Mouse (Mus musculus) limb, embryonic 12.5 days (tissue): ENCODE measurements around the gene Rmdn3. TPM values are rescaled to one million over a fixed set of nuclear protein-coding genes. Genes with fewer than 3 reads are reported as not detected.

ENCODE experiments used
- ATAC-seq: fragments of 200-750 bp; cut with Nextera tagmentation; 2 replicates; pipeline ENCODE4 v1.8.0; 2017; ENCODE audit warnings: low read depth, moderate TSS enrichment; ENCODE audit not compliant: insufficient number of reproducible peaks, insufficient read depth, low FRiP score, low TSS enrichment
- H3K27ac ChIP-seq: fragments of 300-500 bp; sonication (generic); 2 replicates; pipeline ENCODE4 v1.5.1; 2016; ENCODE audit warnings: mild to moderate bottlenecking, moderate library complexity
- H3K27me3 ChIP-seq: fragments of 300-500 bp; sonication (generic); 2 replicates; pipeline ENCODE4 v1.6.1; 2016; ENCODE audit warnings: mild to moderate bottlenecking, moderate library complexity
- H3K36me3 ChIP-seq: fragments of 300-500 bp; sonication (generic); 2 replicates; pipeline ENCODE4 v1.6.1; 2016; ENCODE audit warnings: mild to moderate bottlenecking, moderate library complexity
- H3K4me1 ChIP-seq: fragments of 300-500 bp; sonication (generic); replicated peaks from 2 replicates; pipeline ENCODE4 v1.6.1; 2016
- H3K4me2 ChIP-seq: fragments of 300-500 bp; sonication (generic); 2 replicates; pipeline ENCODE4 v1.6.1; 2016; ENCODE audit warnings: mild to moderate bottlenecking, moderate library complexity
- H3K4me3 ChIP-seq: fragments of 300-500 bp; sonication (generic); replicated peaks from 2 replicates; pipeline ENCODE4 v1.5.1; 2016; ENCODE audit warnings: mild to moderate bottlenecking
- H3K9ac ChIP-seq: fragments of 300-500 bp; sonication (generic); replicated peaks from 2 replicates; pipeline ENCODE4 v1.6.1; 2016; ENCODE audit warnings: mild to moderate bottlenecking, moderate library complexity
- H3K9me3 ChIP-seq: fragments of 300-500 bp; sonication (generic); 2 replicates; pipeline ENCODE4 v1.6.1; 2016; ENCODE audit warnings: mild to moderate bottlenecking, moderate library complexity
- WGBS: fragments of 180-500 bp; shearing (Covaris S2); methylation state at CpG from one replicate; pipeline ENCODE4 v1.1.7; 2016; 5-methylcytosine and 5-hydroxymethylcytosine counted together
- polyA plus RNA-seq: library from polyadenylated mRNA; unstranded; fragments of >200 nt; fragmentation: Nextera tagmentation; extraction: Ambion mirVana; gene quantifications from 2 replicates; pipeline ENCODE4 v1.2.1, GENCODE M21; 2016

Rmdn3 gene
- polyA plus RNA-seq, 1 experiment from 2014 or later = 47.1 TPM

DNA sequence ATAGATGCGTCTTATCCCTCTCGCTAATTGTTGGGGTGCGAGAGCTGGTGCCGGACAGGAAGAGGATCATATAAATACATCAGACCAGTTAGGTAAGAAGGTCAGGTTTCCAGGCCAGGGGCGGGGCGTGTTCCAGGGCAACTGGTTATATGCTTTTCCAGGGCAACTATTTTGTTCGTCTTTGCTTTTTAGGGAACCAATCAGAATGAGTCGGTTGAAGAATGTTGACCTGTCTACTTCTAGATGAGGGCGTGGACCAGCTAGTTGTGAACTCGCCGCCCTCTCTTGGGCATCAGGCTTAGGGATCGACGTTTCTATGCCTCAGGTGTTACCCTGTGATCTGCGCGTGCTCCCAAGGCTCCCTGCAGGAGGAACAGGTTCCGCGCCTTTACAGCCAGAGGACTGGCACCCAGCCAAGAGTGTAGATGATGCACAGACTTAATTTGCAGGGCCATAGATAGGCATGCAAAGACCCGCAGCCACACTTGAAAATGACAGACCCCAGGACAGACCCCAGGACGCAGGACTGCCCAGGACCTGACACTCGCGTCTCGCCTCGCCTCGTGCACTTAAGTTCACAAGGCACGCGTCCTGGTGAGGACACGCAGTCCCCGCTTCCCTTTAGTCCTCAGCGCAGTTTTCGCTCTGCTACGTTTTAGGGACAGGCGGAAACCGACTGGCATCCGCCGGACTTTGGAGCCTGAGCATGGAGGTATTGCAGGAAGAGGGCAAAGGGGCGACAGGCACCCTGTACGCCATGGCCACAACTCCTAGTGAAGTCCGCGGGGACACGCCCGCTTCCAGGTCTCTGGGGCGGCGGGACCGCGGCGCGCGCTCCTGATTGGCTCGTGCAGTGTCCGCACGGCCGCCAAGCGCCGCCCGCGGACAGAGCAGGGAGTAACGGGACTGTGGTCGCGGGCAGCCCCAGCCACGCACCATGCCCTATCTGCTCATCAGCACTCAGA, 10.3 kb upstream of the Rmdn3 start, which contains the start of gene Gchfr:
Gene Gchfr, plus strand, starts transcription at position 873 of the 965 bp plus-strand sequence.
- Histone ChIP-seq H3K27ac (no peak within 1 kb of the TSS), H3K4me3 (peak within 1 kb of the TSS; percentile 55), H3K9ac (peak within 1 kb of the TSS; percentile 51), H3K4me2 (peak within 1 kb of the TSS; percentile 98), H3K9me3 (no peaks in the 10 kb centered on the region), H3K4me1 (peaks cover 21% of the 10 kb centered on the region), H3K27me3 (peaks cover 57% of the 10 kb centered on the region), H3K36me3 (no peaks in the 10 kb centered on the region)
- ATAC-seq = peak; percentile 67; the same call in 1 of the 2 replicates
- WGBS = under 1% methylated on average over 60 of the region's 60 CpGs

- Histone ChIP-seq H3K4me2 (no peak overlapping the region), H3K27ac (no peak overlapping the region), H3K36me3 (no peaks in the 10 kb centered on the region), H3K4me1 (peaks cover 17% of the 10 kb centered on the region), H3K27me3 (peaks cover 57% of the 10 kb centered on the region), H3K9ac (no peak overlapping the region), H3K4me3 (no peak overlapping the region), H3K9me3 (no peaks in the 10 kb centered on the region)
- ATAC-seq = no peak
Observed at GRCm38 (mm10) chr2:119165401-119165800, 8.6 kb upstream of the Rmdn3 start.

DNA sequence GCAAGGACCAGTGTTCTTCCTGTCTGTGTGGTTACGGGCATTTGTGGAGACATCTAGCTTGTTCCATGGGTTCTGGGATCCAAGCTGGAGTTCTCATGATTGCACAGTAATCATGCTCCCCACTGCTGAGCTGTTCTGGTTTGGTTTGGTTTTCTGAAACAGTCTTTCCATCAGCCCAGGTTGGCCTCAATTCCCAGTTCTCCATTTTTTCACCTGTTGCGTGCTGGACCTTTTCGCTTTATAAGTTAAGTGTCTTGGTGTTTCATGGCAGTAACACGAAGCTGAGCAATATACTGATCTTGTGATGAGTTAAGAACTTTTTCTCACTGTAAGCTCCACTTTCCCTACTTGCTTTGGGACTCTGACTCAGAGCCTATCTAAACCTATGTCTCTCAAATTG, 7.2 kb upstream of the Rmdn3 start:
- WGBS = 83% methylated on average over 4 of the region's 4 CpGs
- Histone ChIP-seq H3K27me3 (peaks cover 49% of the 10 kb centered on the region), H3K4me1 (peaks cover 17% of the 10 kb centered on the region), H3K9ac (no peak overlapping the region), H3K9me3 (no peaks in the 10 kb centered on the region), H3K4me2 (no peak overlapping the region), H3K27ac (no peak overlapping the region), H3K36me3 (no peaks in the 10 kb centered on the region), H3K4me3 (no peak overlapping the region)
- ATAC-seq = no peak

- no peak overlapping the region for H3K4me3 ChIP-seq
- H3K27me3 ChIP-seq = peaks cover 42% of the 10 kb centered on the region
- 60% methylated on average over 3 of the region's 3 CpGs for WGBS
- no peak for ATAC-seq
- H3K9ac ChIP-seq = no peak overlapping the region
- no peak overlapping the region for H3K27ac ChIP-seq
- no peaks in the 10 kb centered on the region for H3K36me3 ChIP-seq
- H3K4me1 ChIP-seq = peaks cover 17% of the 10 kb centered on the region
- no peaks in the 10 kb centered on the region for H3K9me3 ChIP-seq
- H3K4me2 ChIP-seq = no peak overlapping the region
Observed at GRCm38 (mm10) chr2:119163135-119163534, 6.3 kb upstream of the Rmdn3 start.

DNA sequence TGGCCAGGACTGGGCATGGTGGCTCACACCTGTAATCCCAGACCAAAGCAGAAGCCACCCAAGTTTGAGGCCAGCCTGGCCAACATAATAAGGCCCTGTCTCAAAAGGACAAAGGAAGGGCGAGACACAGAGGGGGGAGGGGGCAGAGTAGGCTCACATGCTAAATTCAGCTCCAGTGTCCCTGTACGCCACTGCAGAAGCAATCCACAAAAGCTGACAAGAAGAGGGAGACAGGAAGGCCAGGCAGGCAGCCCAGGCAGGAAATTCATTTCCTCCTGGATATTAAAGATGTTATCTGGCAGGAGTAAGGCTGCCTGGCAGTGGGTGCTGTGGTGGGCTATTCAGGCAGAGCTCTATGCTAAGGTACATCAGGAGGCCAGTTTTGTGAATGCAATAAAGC, 4.4 kb upstream of the Rmdn3 start:
- Histone ChIP-seq H3K36me3 (no peaks in the 10 kb centered on the region), H3K9me3 (no peaks in the 10 kb centered on the region), H3K4me3 (no peak overlapping the region), H3K27ac (no peak overlapping the region), H3K4me2 (no peak overlapping the region), H3K27me3 (peaks cover 23% of the 10 kb centered on the region), H3K9ac (no peak overlapping the region), H3K4me1 (peaks cover 5% of the 10 kb centered on the region; the same call in 1 of the 2 replicates)
- ATAC-seq = no peak
- WGBS = 46% methylated on average over 2 of the region's 2 CpGs

DNA sequence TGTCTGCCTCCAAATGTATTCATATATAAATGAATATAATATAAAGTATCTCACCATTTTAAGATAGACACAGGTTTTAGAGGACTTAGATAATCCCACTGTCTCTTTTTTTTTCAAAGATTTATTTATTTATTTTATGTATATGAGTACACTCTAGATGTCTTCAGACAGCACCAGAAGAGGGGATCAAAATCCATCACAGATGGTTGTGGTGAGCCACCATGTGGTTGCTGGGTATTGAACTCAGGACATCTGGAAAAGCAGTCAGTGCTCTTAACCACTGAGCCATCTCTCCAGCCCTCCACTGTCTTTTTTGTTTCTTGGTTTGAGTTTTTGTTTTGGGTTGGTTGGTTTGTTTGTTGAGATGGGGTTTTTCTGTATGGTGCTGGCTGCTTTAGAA, 1.0 kb upstream of the Rmdn3 start:
- Histone ChIP-seq H3K4me1 (peaks cover 15% of the 10 kb centered on the region), H3K4me3 (no peak overlapping the region; the same call in 1 of the 2 replicates)

GRCm38 (mm10) chr2:119156081-119156680, 653 bp downstream of the Rmdn3 start:
- Histone ChIP-seq H3K4me3 (peak overlapping the region; percentile 99), H3K4me1 (peaks cover 15% of the 10 kb centered on the region), H3K27me3 (no peaks in the 10 kb centered on the region), H3K4me2 (peak overlapping the region; percentile 92), H3K36me3 (peaks cover 32% of the 10 kb centered on the region), H3K9me3 (no peaks in the 10 kb centered on the region), H3K27ac (peak overlapping the region; percentile 46), H3K9ac (peak overlapping the region; percentile 92)
- ATAC-seq = peak; percentile 11
- 6% methylated on average over 34 of the region's 34 CpGs for WGBS

More for the DNA sequence above, 1.0 kb upstream of the Rmdn3 start:
- Histone ChIP-seq H3K9me3 (no peaks in the 10 kb centered on the region), H3K9ac (no peak overlapping the region), H3K27ac (no peak overlapping the region), H3K4me2 (no peak overlapping the region), H3K36me3 (peaks cover 15% of the 10 kb centered on the region), H3K27me3 (no peaks in the 10 kb centered on the region)
- ATAC-seq = no peak

DNA sequence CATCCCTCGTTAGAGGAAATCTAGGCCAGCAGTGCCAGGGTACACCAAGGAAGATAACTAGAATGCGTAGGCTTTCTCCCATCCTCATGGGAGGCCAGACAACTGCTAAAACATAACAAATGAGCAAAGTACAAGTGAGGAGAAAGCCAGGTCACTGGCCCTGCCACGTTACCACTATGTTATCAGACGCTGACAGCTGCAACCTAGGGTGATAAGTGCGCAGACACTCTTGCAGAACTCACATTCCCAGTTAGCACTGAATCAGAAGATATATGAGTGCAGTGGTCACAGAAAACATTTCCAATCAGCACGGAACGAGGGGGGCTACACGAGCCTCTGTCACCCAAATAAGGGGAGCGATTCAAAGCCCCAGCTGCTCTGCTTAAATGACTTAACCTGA, 1.4 kb downstream of the Rmdn3 start:
- Histone ChIP-seq H3K4me1 (peaks cover 15% of the 10 kb centered on the region), H3K9me3 (no peaks in the 10 kb centered on the region), H3K36me3 (peaks cover 40% of the 10 kb centered on the region), H3K4me2 (peak overlapping the region; percentile 92), H3K9ac (no peak overlapping the region), H3K4me3 (peak overlapping the region; percentile 99), H3K27me3 (no peaks in the 10 kb centered on the region), H3K27ac (no peak overlapping the region)
- no peak for ATAC-seq
- 85% methylated on average over 9 of the region's 9 CpGs for WGBS

DNA sequence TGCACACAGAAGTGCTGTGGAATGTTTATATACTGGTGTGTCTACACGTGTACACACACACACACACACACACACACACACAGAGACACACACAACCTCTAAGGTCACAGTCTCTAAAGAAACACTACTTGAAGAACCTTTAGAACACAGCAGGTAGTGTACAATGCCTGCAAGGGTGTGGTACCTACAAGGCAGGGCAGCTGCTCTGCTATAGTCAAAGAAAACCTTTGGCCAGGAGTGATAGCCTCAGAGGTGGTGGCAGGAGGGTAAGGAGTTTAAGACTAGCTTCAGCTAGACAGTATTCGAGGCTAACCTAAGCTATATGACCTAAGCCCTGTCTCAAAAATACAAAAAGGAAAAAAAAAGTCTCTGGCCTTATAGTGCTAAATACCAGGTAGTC, 2.2 kb downstream of the Rmdn3 start:
- Histone ChIP-seq H3K27ac (no peak overlapping the region), H3K4me1 (peaks cover 15% of the 10 kb centered on the region), H3K4me3 (no peak overlapping the region), H3K36me3 (peaks cover 47% of the 10 kb centered on the region), H3K27me3 (no peaks in the 10 kb centered on the region), H3K4me2 (no peak overlapping the region), H3K9ac (no peak overlapping the region), H3K9me3 (no peaks in the 10 kb centered on the region)
- 80% methylated on average over 2 of the region's 2 CpGs for WGBS
- ATAC-seq = no peak

DNA sequence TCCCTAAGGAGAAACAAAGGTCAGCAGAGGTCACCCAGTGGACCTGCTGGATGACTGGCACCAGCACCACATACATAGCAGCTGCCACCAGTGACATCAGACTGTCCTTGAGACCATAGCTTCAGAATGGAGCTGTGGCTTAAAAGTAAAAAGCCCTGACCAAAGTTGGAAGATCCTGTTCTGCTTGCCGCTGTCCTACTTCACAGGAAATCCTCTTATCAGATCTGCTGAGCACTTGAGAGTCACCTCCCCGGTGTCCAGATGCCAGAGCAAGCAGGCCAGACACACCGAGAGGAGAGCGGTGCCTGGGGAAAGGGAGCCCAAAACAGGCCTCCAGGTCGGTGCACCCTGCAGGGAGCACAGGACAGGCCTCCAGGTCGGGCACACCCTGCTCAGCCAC, 4.6 kb downstream of the Rmdn3 start:
- Histone ChIP-seq H3K27me3 (no peaks in the 10 kb centered on the region), H3K9me3 (no peaks in the 10 kb centered on the region), H3K4me2 (no peak overlapping the region), H3K4me1 (peaks cover 11% of the 10 kb centered on the region), H3K36me3 (peaks cover 71% of the 10 kb centered on the region), H3K4me3 (no peak overlapping the region), H3K27ac (no peak overlapping the region), H3K9ac (no peak overlapping the region)
- WGBS = 89% methylated on average over 6 of the region's 6 CpGs
- no peak for ATAC-seq

DNA sequence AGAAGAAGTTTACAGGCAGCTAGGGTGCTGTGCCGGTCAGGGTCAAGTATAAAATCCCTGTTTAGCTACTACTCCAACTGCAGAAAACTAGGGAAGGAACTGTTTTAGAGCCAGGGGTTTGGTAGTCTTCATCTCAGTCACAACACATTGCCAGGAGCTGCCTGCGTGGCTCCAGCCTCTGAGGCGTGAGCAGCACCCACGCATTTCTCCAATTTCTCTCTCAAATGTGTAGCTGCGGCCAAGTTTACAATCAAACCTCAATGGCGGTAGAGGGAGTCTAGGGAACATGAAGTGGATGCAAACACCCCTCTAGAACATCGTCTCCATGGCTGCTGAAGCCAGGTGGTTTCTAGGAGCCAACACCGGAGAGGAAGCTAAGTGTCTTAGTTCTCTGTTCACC, 9.1 kb downstream of the Rmdn3 start:
- Histone ChIP-seq H3K9ac (no peak overlapping the region), H3K4me2 (no peak overlapping the region), H3K4me1 (no peaks in the 10 kb centered on the region), H3K36me3 (peaks cover 91% of the 10 kb centered on the region), H3K9me3 (peaks cover 5% of the 10 kb centered on the region; the same call in 1 of the 2 replicates), H3K27me3 (no peaks in the 10 kb centered on the region), H3K4me3 (no peak overlapping the region), H3K27ac (no peak overlapping the region)
- WGBS = 90% methylated on average over 8 of the region's 8 CpGs
- no peak for ATAC-seq
